ENCODE assay signal across 8 mouse cellular contexts in genomic region chr4:33586615-33587451, GRCm38 (mm10).
DNase-seq lines count a peak whose midpoint lies in the region; ATAC-seq and TF ChIP-seq lines count a peak whose summit lies in the region.

No protein-coding gene starts in this region.

- peak; percentile 55 for DNase-seq in left cerebral cortex, adult 11 months (ENCODE audit: low spot score)
- no peak for DNase-seq in left cerebral cortex, adult 18-20 months (ENCODE audit: low spot score in 2 of 2)
- DNase-seq in intestine, embryonic 14.5 days (ENCODE audit: low spot score), result peak; percentile 70
- peak; percentile 33 for DNase-seq in thymus, postnatal 0 days (ENCODE audit: low spot score)

- peak overlapping the region; percentile 54 for H3K4me2 ChIP-seq in intestine, embryonic 14.5 days (ENCODE audit: low read length)
- H3K4me2 ChIP-seq in limb, embryonic 12.5 days, result peak overlapping the region; percentile 52
- peak overlapping the region; percentile 43 for H3K4me2 ChIP-seq in midbrain, embryonic 12.5 days (replicated peaks)

- H3K4me1 ChIP-seq in cortical plate, adult 2 months (ENCODE audit: control insufficient read depth, insufficient read depth, low read length), result peaks cover 1% of the 10 kb centered on the region; the same call in 1 of the 2 replicates
- H3K4me1 ChIP-seq in intestine, embryonic 14.5 days (replicated peaks; ENCODE audit: control insufficient read depth, insufficient read depth, low read length), result peaks cover 15% of the 10 kb centered on the region; the same call in 1 of the 2 replicates
- H3K4me1 ChIP-seq in limb, embryonic 12.5 days (replicated peaks), result peaks cover 23% of the 10 kb centered on the region; the same call in 1 of the 2 replicates
- peaks cover 31% of the 10 kb centered on the region for H3K4me1 ChIP-seq in midbrain, embryonic 12.5 days

- no peaks in the 10 kb centered on the region for H3K9me3 ChIP-seq in intestine, embryonic 14.5 days (ENCODE audit: control insufficient read depth, low read length)
- no peaks in the 10 kb centered on the region; the same call in 1 of the 2 replicates for H3K9me3 ChIP-seq in limb, embryonic 12.5 days
- H3K9me3 ChIP-seq in midbrain, embryonic 12.5 days, result no peaks in the 10 kb centered on the region

- peak; percentile 35; the same call in 1 of the 2 replicates for TF ChIP-seq CTCF in cortical plate, adult 2 months (IDR thresholded peaks at IDR 0.05; ENCODE audit: extremely low read depth, insufficient read depth, low read length)

- H3K9ac ChIP-seq in intestine, embryonic 14.5 days (ENCODE audit: low read length), result 0 out of 2 replicates have a peak overlapping the region, but pooled peaks have one; percentile 13
- H3K9ac ChIP-seq in limb, embryonic 12.5 days (replicated peaks), result peak overlapping the region; percentile 45; the same call in 1 of the 2 replicates
- 0 out of 2 replicates have a peak overlapping the region, but pooled peaks have one; percentile 8 for H3K9ac ChIP-seq in midbrain, embryonic 12.5 days (replicated peaks)

- 9% methylated on average over 15 of the region's 15 CpGs for WGBS in intestine, embryonic 14.5 days
- 12% methylated on average over 15 of the region's 15 CpGs for WGBS in limb, embryonic 12.5 days
- 6% methylated on average over 15 of the region's 15 CpGs for WGBS in midbrain, embryonic 12.5 days

- H3K4me3 ChIP-seq in cortical plate, adult 2 months (ENCODE audit: insufficient read depth, low read length), result no peak overlapping the region
- peak overlapping the region; percentile 25 for H3K4me3 ChIP-seq in intestine, embryonic 14.5 days (ENCODE audit: low read depth, low read length)
- H3K4me3 ChIP-seq in limb, embryonic 12.5 days (replicated peaks), result peak overlapping the region; percentile 20; the same call in 1 of the 2 replicates
- H3K4me3 ChIP-seq in midbrain, embryonic 12.5 days, result peak overlapping the region; percentile 13; the same call in 1 of the 2 replicates

- H3K27ac ChIP-seq in cortical plate, adult 2 months (ENCODE audit: insufficient read depth, low read length), result no peak overlapping the region
- peak overlapping the region; percentile 73 for H3K27ac ChIP-seq in intestine, embryonic 14.5 days (ENCODE audit: low read depth)
- H3K27ac ChIP-seq in limb, embryonic 12.5 days, result peak overlapping the region; percentile 78
- H3K27ac ChIP-seq in midbrain, embryonic 12.5 days (replicated peaks), result peak overlapping the region; percentile 79

- peak; percentile 75 for ATAC-seq in granulocyte monocyte progenitor cell, adult 5-6 weeks (replicated peaks; ENCODE audit: poor library complexity, severe bottlenecking)
- peak; percentile 85 for ATAC-seq in intestine, embryonic 14.5 days (replicated peaks; ENCODE audit: low FRiP score, low TSS enrichment, low read depth)
- ATAC-seq in limb, embryonic 12.5 days (ENCODE audit: insufficient number of reproducible peaks, insufficient read depth, low FRiP score, low TSS enrichment, low read depth), result peak; percentile 67
- peak; percentile 79 for ATAC-seq in midbrain, embryonic 12.5 days (ENCODE audit: low FRiP score, low read depth)

- TF ChIP-seq POLR2A in cortical plate, adult 2 months (IDR thresholded peaks at IDR 0.05; ENCODE audit: extremely low read depth, insufficient read depth, low read length), result no peak

- H3K27me3 ChIP-seq in intestine, embryonic 14.5 days (replicated peaks; ENCODE audit: control insufficient read depth, insufficient read depth, low read length), result no peaks in the 10 kb centered on the region
- H3K27me3 ChIP-seq in limb, embryonic 12.5 days, result no peaks in the 10 kb centered on the region
- 0 out of 2 replicates have a peak, but pooled peaks cover 7% of the 10 kb centered on the region for H3K27me3 ChIP-seq in midbrain, embryonic 12.5 days

- no peaks in the 10 kb centered on the region for H3K36me3 ChIP-seq in intestine, embryonic 14.5 days (ENCODE audit: control insufficient read depth, insufficient read depth, low read length)
- H3K36me3 ChIP-seq in limb, embryonic 12.5 days, result no peaks in the 10 kb centered on the region
- no peaks in the 10 kb centered on the region for H3K36me3 ChIP-seq in midbrain, embryonic 12.5 days

Comparison
In these comparisons a context has a peak if more than half of its experiments do, and no peak if none do; other contexts are left out.
1. DNase-seq: peak in left cerebral cortex, adult 11 months (single experiment), intestine, embryonic 14.5 days (single experiment) and thymus, postnatal 0 days (single experiment); none in left cerebral cortex, adult 18-20 months (0 of 2).
2. Peak in every context shown above with its lines, with median percentiles within 50 percentile points of each other: ATAC-seq, H3K4me2 ChIP-seq and H3K9ac ChIP-seq.